Mouse (Mus musculus): Measurements from ENCODE around the gene Lin28a.

DNA sequence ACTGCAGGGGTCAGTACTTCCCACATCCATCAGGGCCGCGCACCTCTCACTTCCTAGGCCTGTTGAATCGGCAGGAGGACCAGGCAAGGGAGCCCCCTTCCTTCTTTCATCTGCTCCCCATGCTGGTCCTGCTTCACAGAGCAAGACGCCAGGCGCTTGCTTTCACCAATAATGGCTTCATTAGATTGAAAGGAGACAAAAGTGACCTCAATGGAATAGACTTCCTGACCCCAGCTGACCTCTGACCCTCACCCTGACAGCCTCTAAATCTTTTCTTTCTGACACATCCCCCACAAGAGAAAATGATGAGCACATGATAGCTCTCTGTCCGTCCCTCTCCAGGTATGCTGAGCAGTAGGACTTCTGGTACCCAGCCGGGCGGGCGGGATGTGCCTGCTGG lies 7.2 kb upstream of the Lin28a start:
- TF ChIP-seq CTCF (IDR thresholded peaks at IDR 0.05; ENCODE audit: insufficient read depth, low read length), result no peak
- TF ChIP-seq POLR2A (IDR thresholded peaks at IDR 0.05; ENCODE audit: borderline replicate concordance, extremely low read depth, low read depth, low read length), result no peak
